In genomic region chr5:109866337-109867126, GRCm38 (mm10) we compare ENCODE assay signal across 7 mouse cellular contexts. TPM values are rescaled to one million over a fixed set of nuclear protein-coding genes. Genes with fewer than 3 reads are reported as not detected.
DNase-seq lines count a peak whose midpoint lies in the region; ATAC-seq and TF ChIP-seq lines count a peak whose summit lies in the region.

No protein-coding gene starts in this region.

- ATAC-seq in intestine, postnatal 0 days, result peak; percentile 98
- peak; percentile 100 for ATAC-seq in midbrain, embryonic 12.5 days (ENCODE audit: low FRiP score, low read depth)

- H3K36me3 ChIP-seq in embryonic facial prominence, embryonic 10.5 days (replicated peaks), result peaks cover 6% of the 10 kb centered on the region; the same call in 1 of the 2 replicates
- H3K36me3 ChIP-seq in intestine, postnatal 0 days (ENCODE audit: control insufficient read depth, insufficient read depth), result no peaks in the 10 kb centered on the region
- 0 out of 2 replicates have a peak, but pooled peaks cover 3% of the 10 kb centered on the region for H3K36me3 ChIP-seq in midbrain, embryonic 12.5 days
- no peaks in the 10 kb centered on the region for H3K36me3 ChIP-seq in small intestine, adult 2 months (ENCODE audit: control insufficient read depth, insufficient read depth, low read length)

- H3K4me2 ChIP-seq in intestine, postnatal 0 days (replicated peaks; ENCODE audit: low read depth), result peak overlapping the region; percentile 66
- H3K4me2 ChIP-seq in midbrain, embryonic 12.5 days (replicated peaks), result peak overlapping the region; percentile 60

- no peaks in the 10 kb centered on the region for H3K27me3 ChIP-seq in embryonic facial prominence, embryonic 10.5 days (replicated peaks; ENCODE audit: low read depth, poor library complexity, severe bottlenecking)
- H3K27me3 ChIP-seq in intestine, postnatal 0 days (replicated peaks; ENCODE audit: control insufficient read depth, insufficient read depth, low read length), result no peaks in the 10 kb centered on the region
- H3K27me3 ChIP-seq in midbrain, embryonic 12.5 days, result no peaks in the 10 kb centered on the region
- H3K27me3 ChIP-seq in small intestine, adult 2 months (ENCODE audit: control insufficient read depth, insufficient read depth, low read length), result no peaks in the 10 kb centered on the region

- H3K4me3 ChIP-seq in embryonic facial prominence, embryonic 10.5 days, result peak overlapping the region; percentile 76
- peak overlapping the region; percentile 58 for H3K4me3 ChIP-seq in intestine, postnatal 0 days (ENCODE audit: low read depth, low read length)
- H3K4me3 ChIP-seq in midbrain, embryonic 12.5 days, result peak overlapping the region; percentile 70
- peak overlapping the region; percentile 73 for H3K4me3 ChIP-seq in small intestine, adult 2 months (ENCODE audit: low read depth, low read length)

- no peak; the same call in 1 of the 2 replicates for TF ChIP-seq POLR2A in small intestine, adult 2 months (IDR thresholded peaks at IDR 0.05; ENCODE audit: low read depth, low read length)

- peak overlapping the region; percentile 79 for H3K27ac ChIP-seq in embryonic facial prominence, embryonic 10.5 days (replicated peaks)
- no peak overlapping the region for H3K27ac ChIP-seq in intestine, postnatal 0 days (ENCODE audit: low read depth, low read length)
- peak overlapping the region; percentile 42; the same call in 1 of the 2 replicates for H3K27ac ChIP-seq in midbrain, embryonic 12.5 days (replicated peaks)
- H3K27ac ChIP-seq in small intestine, adult 2 months (ENCODE audit: insufficient read depth, low read depth, low read length), result peak overlapping the region; percentile 31

- H3K9me3 ChIP-seq in embryonic facial prominence, embryonic 10.5 days, result no peaks in the 10 kb centered on the region
- H3K9me3 ChIP-seq in intestine, postnatal 0 days (ENCODE audit: control insufficient read depth), result no peaks in the 10 kb centered on the region
- H3K9me3 ChIP-seq in midbrain, embryonic 12.5 days, result no peaks in the 10 kb centered on the region

- under 1% methylated on average over 22 of the region's 22 CpGs for WGBS in embryonic facial prominence, embryonic 10.5 days
- under 1% methylated on average over 22 of the region's 22 CpGs for WGBS in intestine, postnatal 0 days
- WGBS in midbrain, embryonic 12.5 days, result under 1% methylated on average over 22 of the region's 22 CpGs
- under 1% methylated on average over 22 of the region's 22 CpGs for WGBS in small intestine, adult 2 months

- intact Hi-C loops in left cerebral cortex, postnatal 4 days (cut with DNase I), result no loop called here

- TF ChIP-seq CTCF in intestine, postnatal 0 days (IDR thresholded peaks at IDR 0.05; ENCODE audit: low read depth), result no peak
- TF ChIP-seq CTCF in small intestine, adult 2 months (IDR thresholded peaks at IDR 0.05; ENCODE audit: extremely low read depth, insufficient read length, insufficient replicate concordance, low read depth, low read length), result no peak

- peaks cover 9% of the 10 kb centered on the region; the same call in 1 of the 2 replicates for H3K4me1 ChIP-seq in embryonic facial prominence, embryonic 10.5 days
- no peaks in the 10 kb centered on the region for H3K4me1 ChIP-seq in intestine, postnatal 0 days (replicated peaks; ENCODE audit: control insufficient read depth, insufficient read depth, low read length)
- H3K4me1 ChIP-seq in midbrain, embryonic 12.5 days, result 0 out of 2 replicates have a peak, but pooled peaks cover 6% of the 10 kb centered on the region
- H3K4me1 ChIP-seq in small intestine, adult 2 months (ENCODE audit: control insufficient read depth, insufficient read depth, insufficient read length, low read length), result peaks cover 5% of the 10 kb centered on the region; the same call in 1 of the 2 replicates

- DNase-seq in adrenal gland, postnatal 10 days, result peak; percentile 87
- peak; percentile 88 for DNase-seq in embryonic facial prominence, embryonic 10.5 days (ENCODE audit: low spot score)
- DNase-seq in gonadal fat pad, adult 2 months (ENCODE audit: low read depth), result peak; percentile 70
- peak; percentile 77 for DNase-seq in left cerebral cortex, postnatal 4 days

- H3K9ac ChIP-seq in intestine, postnatal 0 days (ENCODE audit: low read depth, low read length), result peak overlapping the region; percentile 34; the same call in 1 of the 2 replicates
- H3K9ac ChIP-seq in midbrain, embryonic 12.5 days (replicated peaks), result peak overlapping the region; percentile 72

RNA-seq across cellular contexts. Expression of gene Gm15446, which starts 56.7 kb away (rescaled TPM):
- 10 to 100 TPM; 10.4 to 11.7 TPM for total RNA-seq in adrenal gland, postnatal 10 days (2021)
- 0.53 and 0.57 TPM in 2 replicates for polyA plus RNA-seq in embryonic facial prominence, embryonic 10.5 days (2016; fragmentation: Nextera tagmentation; extraction: Ambion mirVana)
- polyA plus RNA-seq in gonadal fat pad, adult 2 months (2012; rRNA removed), result 1.7 and 2.3 TPM in 2 replicates
- 0.55 and 0.69 TPM in 2 replicates for polyA plus RNA-seq in intestine, postnatal 0 days (2015; fragmentation: Nextera tagmentation; extraction: Ambion mirVana)
- total RNA-seq in left cerebral cortex, postnatal 4 days (2021), result 10 to 100 TPM; 45.0 to 46.0 TPM
- 0.37 and 0.63 TPM in 2 replicates for polyA plus RNA-seq in midbrain, embryonic 12.5 days (2016; fragmentation: Nextera tagmentation; extraction: Ambion mirVana)
- polyA plus RNA-seq in small intestine, adult 2 months (2012; rRNA removed), result 0.23 and 0.33 TPM in 2 replicates
